Mouse (Mus musculus) heart, postnatal 0 days (tissue): ENCODE results near the gene Mnt. TPM values are rescaled to one million over a fixed set of nuclear protein-coding genes. Genes with fewer than 3 reads are reported as not detected.

Experiments
- ATAC-seq: fragments of 200-750 bp; cut with Nextera tagmentation; 2 replicates; pipeline ENCODE4 v1.8.0; 2017; ENCODE audit warnings: low read depth, moderate number of reproducible peaks, moderate library complexity; ENCODE audit not compliant: insufficient read depth
- DNase-seq: peaks from one replicate; pipeline ENCODE4 v3.0.0-alpha.2; 2016; ENCODE audit warnings: low spot score
- H3K27ac ChIP-seq: fragments of 300-500 bp; sonication (generic); 2 replicates; pipeline ENCODE4 v1.5.1; 2014; ENCODE audit warnings: low read depth, mild to moderate bottlenecking
- H3K27me3 ChIP-seq: fragments of 300-500 bp; sonication (generic); 2 replicates; pipeline ENCODE4 v1.6.1; 2014; ENCODE audit warnings: low read length, mixed read lengths; ENCODE audit not compliant: control insufficient read depth, insufficient read depth
- H3K36me3 ChIP-seq: fragments of 300-500 bp; sonication (generic); replicated peaks from 2 replicates; pipeline ENCODE4 v1.6.1; 2014; ENCODE audit warnings: low read length, mixed read lengths; ENCODE audit not compliant: control insufficient read depth, insufficient read depth
- H3K4me1 ChIP-seq: fragments of 300-500 bp; sonication (generic); 2 replicates; pipeline ENCODE4 v1.6.1; 2014; ENCODE audit warnings: antibody characterized with exemption; ENCODE audit not compliant: control insufficient read depth, insufficient read depth
- H3K4me2 ChIP-seq: fragments of 300-500 bp; sonication (generic); 2 replicates; pipeline ENCODE4 v1.6.1; 2014; ENCODE audit warnings: low read depth, mild to moderate bottlenecking, low read length, moderate library complexity
- H3K4me3 ChIP-seq: fragments of 300-500 bp; sonication (generic); 2 replicates; pipeline ENCODE4 v1.5.1; 2014; ENCODE audit warnings: low read depth, low read length
- H3K9ac ChIP-seq: fragments of 300-500 bp; sonication (generic); replicated peaks from 2 replicates; pipeline ENCODE4 v1.6.1; 2014; ENCODE audit warnings: low read depth, low read length, mixed read lengths
- H3K9me3 ChIP-seq: fragments of 300-500 bp; sonication (generic); replicated peaks from 2 replicates; pipeline ENCODE4 v1.6.1; 2016; ENCODE audit warnings: low read length; ENCODE audit not compliant: control insufficient read depth
- CTCF ChIP-seq: IDR thresholded peaks from 2 replicates; pipeline ENCODE4 v1.5.1; 2016; ENCODE audit warnings: antibody characterized with exemption, control low read depth, low read depth
- EP300 ChIP-seq: IDR thresholded peaks from 2 replicates; pipeline ENCODE4 v1.6.1; 2016; ENCODE audit warnings: antibody characterized with exemption, low read depth
- WGBS: fragments of 180-500 bp; shearing (Covaris S2); extraction: QIAGEN DNeasy Blood & Tissue Kit; methylation state at CpG from one replicate; pipeline ENCODE4 v1.1.7; 2014; 5-methylcytosine and 5-hydroxymethylcytosine counted together
- microRNA-seq: library from miRNA; unstranded; fragments of <30 nt; microRNA quantifications from one replicate; pipeline ENCODE4, GENCODE M21; 2016
- polyA plus RNA-seq: library from polyadenylated mRNA; unstranded; fragments of >200 nt; fragmentation: Nextera tagmentation; extraction: Ambion mirVana; gene quantifications from 2 replicates; pipeline ENCODE4 v1.2.1, GENCODE M21; 2015
- total RNA-seq: library from RNA; depleted of rRNA; stranded (reverse); fragments of >200 nt; gene quantifications from 2 replicates; pipeline ENCODE4 v1.2.3, GENCODE M21; 2014; ENCODE audit warnings: low replicate concordance; rRNA removed

Gene Mnt
- total and polyA plus RNA-seq, 2 experiments from 2014 or later: 1.8 to 9.0 TPM

DNA sequence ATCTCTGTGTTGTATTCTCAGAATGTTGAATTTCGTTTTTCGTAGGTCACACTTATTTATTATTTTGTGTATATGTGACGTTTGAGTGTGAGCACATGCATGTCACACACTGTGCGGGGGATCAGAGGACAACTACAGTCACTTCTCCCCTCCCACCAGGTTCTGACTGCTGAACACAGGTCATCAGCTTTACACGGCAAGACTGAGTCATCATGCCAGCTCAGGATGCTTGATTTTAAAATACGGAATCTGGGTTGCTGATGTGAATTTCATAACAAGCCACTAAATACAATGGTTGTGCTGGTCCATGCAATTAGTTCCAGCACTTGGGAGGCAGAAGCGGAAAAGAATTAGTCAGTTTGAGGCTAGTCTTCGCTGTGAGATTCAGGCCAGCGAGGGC, 50.3 kb downstream of the Mnt start:
- no peak for DNase-seq
- no peak for ATAC-seq
- Histone ChIP-seq H3K4me1 (peaks cover 5% of the 10 kb centered on the region; the same call in 1 of the 2 replicates), H3K9me3 (no peaks in the 10 kb centered on the region), H3K4me2 (no peak overlapping the region), H3K9ac (no peak overlapping the region), H3K27ac (no peak overlapping the region), H3K27me3 (no peaks in the 10 kb centered on the region), H3K36me3 (peaks cover 6% of the 10 kb centered on the region; the same call in 1 of the 2 replicates), H3K4me3 (no peak overlapping the region)
- WGBS: 77% methylated on average over 9 of the region's 9 CpGs
- TF ChIP-seq EP300 (no peak), CTCF (no peak)

DNA sequence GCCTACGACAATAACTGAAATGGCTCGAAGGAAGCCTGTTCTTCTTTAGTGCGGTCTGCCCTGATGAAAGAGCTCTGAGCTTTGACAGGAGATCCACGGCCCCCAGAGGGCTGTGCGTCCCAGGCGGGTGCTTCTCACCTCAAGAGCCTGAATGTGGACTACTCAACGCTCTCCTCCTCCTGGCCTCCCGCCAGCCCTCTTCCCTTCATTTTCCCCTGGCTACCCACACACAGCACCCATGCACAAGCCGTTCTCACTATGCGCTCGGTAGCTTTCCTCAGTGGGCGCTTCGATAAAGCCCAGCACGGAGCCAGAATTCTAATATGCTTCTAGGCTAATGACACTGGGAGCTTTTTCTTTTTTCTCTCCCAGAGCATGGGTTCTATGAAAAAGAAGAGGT, 51.3 kb downstream of the Mnt start:
- TF ChIP-seq CTCF (no peak), EP300 (no peak)
- DNase-seq: no peak
- H3K4me3 ChIP-seq: no peak overlapping the region
- H3K4me1 ChIP-seq: peaks cover under 1% of the 10 kb centered on the region; the same call in 1 of the 2 replicates
- peaks cover 6% of the 10 kb centered on the region; the same call in 1 of the 2 replicates for H3K36me3 ChIP-seq
- H3K27ac ChIP-seq: no peak overlapping the region
- no peaks in the 10 kb centered on the region for H3K27me3 ChIP-seq
- H3K9me3 ChIP-seq: no peaks in the 10 kb centered on the region
- ATAC-seq: no peak
- H3K9ac ChIP-seq: no peak overlapping the region
- no peak overlapping the region for H3K4me2 ChIP-seq
- 41% methylated on average over 14 of the region's 14 CpGs for WGBS

DNA sequence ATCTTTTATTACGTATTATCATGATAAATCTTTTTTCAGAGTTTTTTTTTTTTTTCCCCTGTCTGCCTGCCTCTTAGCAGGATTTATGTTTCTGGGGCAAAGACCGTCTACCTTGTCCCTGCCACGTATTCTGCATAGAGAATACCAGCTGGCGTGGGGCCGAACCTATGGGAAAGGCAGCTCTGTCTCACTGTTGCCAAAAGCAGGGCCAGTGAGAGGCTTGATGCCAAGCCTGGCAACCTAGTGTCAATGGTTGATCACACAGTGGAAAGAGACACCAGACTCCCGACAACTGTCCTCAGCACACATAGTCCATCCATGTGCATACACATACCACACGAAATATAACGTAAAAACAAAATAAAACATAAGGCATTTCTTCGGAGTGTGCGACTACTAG, 52.4 kb downstream of the Mnt start:
- no peak for ATAC-seq

DNA sequence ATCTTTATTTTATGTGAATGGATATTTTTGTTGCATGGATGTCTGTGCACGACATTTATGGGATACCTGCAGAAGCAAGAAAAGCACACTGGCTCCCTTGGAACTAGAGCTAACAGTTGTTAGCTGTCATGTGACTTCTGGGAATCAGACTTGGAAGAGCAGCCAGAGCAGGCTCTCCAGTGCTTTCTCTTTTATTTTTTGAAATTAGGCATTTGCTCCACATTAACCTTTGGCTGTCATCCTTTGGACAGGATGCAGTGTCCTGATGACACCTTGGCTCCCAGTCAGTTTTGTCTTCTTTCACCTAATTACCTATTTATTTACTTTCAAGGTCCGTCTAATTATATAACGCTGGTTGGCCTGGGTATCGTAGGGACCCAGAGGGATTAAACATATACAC, 63.9 kb downstream of the Mnt start:
- Histone ChIP-seq H3K4me2 (no peak overlapping the region), H3K36me3 (peaks cover 3% of the 10 kb centered on the region; the same call in 1 of the 2 replicates), H3K9me3 (no peaks in the 10 kb centered on the region), H3K27me3 (no peaks in the 10 kb centered on the region), H3K27ac (no peak overlapping the region), H3K4me1 (peaks cover 7% of the 10 kb centered on the region; the same call in 1 of the 2 replicates), H3K9ac (no peak overlapping the region), H3K4me3 (no peak overlapping the region)
- no peak for TF ChIP-seq CTCF
- no peak for TF ChIP-seq EP300
- DNase-seq (no peak), ATAC-seq (no peak)
- WGBS: 70% methylated on average over 4 of the region's 4 CpGs

More for the DNA sequence above, 52.4 kb downstream of the Mnt start:
- Histone ChIP-seq H3K4me3 (no peak overlapping the region), H3K4me1 (no peaks in the 10 kb centered on the region), H3K9ac (no peak overlapping the region), H3K27ac (no peak overlapping the region), H3K36me3 (peaks cover 6% of the 10 kb centered on the region; the same call in 1 of the 2 replicates), H3K27me3 (no peaks in the 10 kb centered on the region), H3K4me2 (no peak overlapping the region), H3K9me3 (no peaks in the 10 kb centered on the region)
- TF ChIP-seq CTCF (no peak), EP300 (no peak)
- WGBS: 94% methylated on average over 10 of the region's 10 CpGs
- no peak for DNase-seq

Small RNAs within 50 kb of the gene (microRNA-seq; reads per million reads assigned to microRNA genes)
- gene Mir6926: not detected

Other genes starting within 250 kb of the Mnt start
- gene Rap1gap2, start 220.0 kb upstream of the Mnt start, total RNA-seq: 16.5 and 34.4 TPM in 2 replicates
- 3.8 and 5.6 TPM in 2 replicates for gene Rap1gap2, start 220.0 kb upstream of the Mnt start, polyA plus RNA-seq
- gene Ccdc92b, start 211.3 kb upstream of the Mnt start, total RNA-seq: 0.08 TPM in 1 of 2 replicates, not detected in the other
- gene Ccdc92b, start 211.3 kb upstream of the Mnt start, polyA plus RNA-seq: 0.49 and 0.63 TPM in 2 replicates
- 241 and 291 TPM in 2 replicates for gene Cluh, start 181.4 kb upstream of the Mnt start, total RNA-seq
- gene Cluh, start 181.4 kb upstream of the Mnt start, polyA plus RNA-seq: 52.7 and 61.4 TPM in 2 replicates
- gene Pafah1b1, start 106.2 kb upstream of the Mnt start, total RNA-seq: 78.4 and 94.3 TPM in 2 replicates
- gene Pafah1b1, start 106.2 kb upstream of the Mnt start, polyA plus RNA-seq: 62.9 and 69.4 TPM in 2 replicates
- gene Mettl16, start 60.1 kb upstream of the Mnt start, total RNA-seq: 3.6 and 5.2 TPM in 2 replicates
- gene Mettl16, start 60.1 kb upstream of the Mnt start, polyA plus RNA-seq: 12.7 and 16.2 TPM in 2 replicates
- 9.2 and 11.7 TPM in 2 replicates for gene Sgsm2, start 66.1 kb downstream of the Mnt start, total RNA-seq
- 2.3 and 2.5 TPM in 2 replicates for gene Sgsm2, start 66.1 kb downstream of the Mnt start, polyA plus RNA-seq
- 17.5 and 20.9 TPM in 2 replicates for gene Tsr1, start 67.2 kb downstream of the Mnt start, total RNA-seq
- 11.2 and 13.3 TPM in 2 replicates for gene Tsr1, start 67.2 kb downstream of the Mnt start, polyA plus RNA-seq
- 15.7 and 21.1 TPM in 2 replicates for gene Smg6, start 94.9 kb downstream of the Mnt start, total RNA-seq
- gene Smg6, start 94.9 kb downstream of the Mnt start, polyA plus RNA-seq: 6.9 and 7.1 TPM in 2 replicates
- 16.3 and 34.0 TPM in 2 replicates for gene Srr, start 95.0 kb downstream of the Mnt start, total RNA-seq
- gene Srr, start 95.0 kb downstream of the Mnt start, polyA plus RNA-seq: 14.5 and 15.8 TPM in 2 replicates